Mouse (Mus musculus): ENCODE measurements around the gene Mto1.
A peak's percentile ranks its signal among the peaks of the same experiment; 100 is the strongest.
"Not testable (repeated sequence)": the region's sequence is repeated elsewhere in the genome, so short reads cannot be mapped to it uniquely, and the experiment has no call there.

Mto1 gene

DNA sequence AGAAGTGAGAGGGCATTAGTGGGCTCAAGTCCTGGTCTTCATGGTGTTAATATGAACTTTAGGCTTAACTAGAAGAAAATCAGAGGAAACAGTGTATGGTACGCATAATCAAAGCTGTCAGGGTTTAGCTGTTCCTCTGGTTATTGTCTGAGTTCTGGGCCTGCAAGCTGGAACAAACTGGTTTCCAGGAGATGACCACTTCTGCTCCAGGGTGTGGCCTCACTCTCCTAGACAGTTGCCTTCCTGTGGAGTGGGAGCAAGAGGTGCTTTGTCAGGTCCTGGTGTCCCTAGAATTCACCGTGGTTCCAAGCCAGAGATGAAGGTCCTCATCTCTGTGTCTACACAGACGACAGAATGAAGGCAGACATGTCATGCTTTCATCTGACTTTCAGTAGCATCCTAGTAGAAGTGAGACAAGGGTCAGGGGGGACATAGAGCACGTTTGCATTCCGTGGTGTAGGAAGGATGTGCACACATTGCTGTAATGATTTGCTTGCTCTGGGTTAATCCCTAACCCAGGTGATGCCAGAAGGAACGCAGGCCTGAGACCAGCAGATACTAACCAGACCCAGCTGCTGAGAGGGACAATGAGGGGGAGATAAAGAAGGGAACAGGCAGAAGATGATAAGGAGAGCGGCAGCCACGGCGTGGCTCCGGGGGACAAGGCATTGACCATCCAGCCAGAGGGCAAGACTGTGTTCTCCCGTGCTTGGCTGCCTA, 58.2 kb downstream of the Mto1 start:
- no peak for DNase-seq (ENCODE audit: low spot score in 2 of 2)

DNA sequence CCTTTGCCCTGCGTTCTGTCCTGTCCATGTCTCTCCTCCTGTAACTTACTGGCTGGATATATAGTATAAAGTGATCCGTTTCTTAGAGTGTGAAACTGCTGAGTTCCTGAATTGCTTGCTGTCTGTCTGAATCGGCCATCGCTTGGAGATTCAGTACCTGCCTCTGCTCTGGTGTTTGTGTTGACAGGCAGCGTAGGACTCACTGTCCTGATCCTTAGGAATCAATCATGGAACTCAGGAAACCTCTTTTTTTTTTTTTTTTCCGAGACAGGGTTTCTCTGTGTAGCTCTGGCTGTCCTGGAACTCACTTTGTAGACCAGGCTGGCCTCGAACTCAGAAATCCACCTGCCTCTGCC, 58.7 kb downstream of the Mto1 start:
- no peak for DNase-seq (ENCODE audit: low spot score in 2 of 2)

DNA sequence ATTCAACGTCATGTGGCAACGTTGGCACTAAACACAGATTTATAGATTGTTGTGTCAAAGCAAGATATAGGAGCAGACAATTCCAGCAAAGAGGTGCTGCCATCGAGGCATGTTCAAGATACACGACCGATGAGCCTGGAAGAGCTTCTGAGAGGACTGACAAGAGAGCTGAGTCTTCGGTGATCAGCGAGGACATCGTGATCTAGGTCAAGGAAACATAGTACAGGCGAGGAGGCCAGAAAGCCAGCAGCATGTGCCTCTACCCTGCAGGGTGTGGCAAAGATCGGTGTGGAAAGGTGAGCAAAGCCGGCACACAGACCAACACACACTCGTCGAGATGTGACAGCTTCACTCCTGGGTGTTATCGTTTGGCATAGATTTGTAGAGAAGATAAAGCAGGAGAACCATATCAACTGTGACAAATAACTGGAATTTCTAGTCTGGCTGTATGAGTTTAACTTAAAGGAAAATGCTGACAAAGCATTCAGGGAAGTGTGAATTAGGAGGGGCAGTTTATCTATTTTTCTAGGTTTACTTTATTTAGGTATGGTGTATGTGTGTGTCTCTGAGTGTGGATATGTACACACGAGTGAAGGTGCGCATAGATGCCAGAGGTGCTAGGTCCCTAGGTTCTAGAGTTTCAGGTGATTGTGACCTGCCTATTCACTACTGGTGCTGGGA, 60.2 kb downstream of the Mto1 start:
- DNase-seq (ENCODE audit: low spot score in 2 of 2): no peak

DNA sequence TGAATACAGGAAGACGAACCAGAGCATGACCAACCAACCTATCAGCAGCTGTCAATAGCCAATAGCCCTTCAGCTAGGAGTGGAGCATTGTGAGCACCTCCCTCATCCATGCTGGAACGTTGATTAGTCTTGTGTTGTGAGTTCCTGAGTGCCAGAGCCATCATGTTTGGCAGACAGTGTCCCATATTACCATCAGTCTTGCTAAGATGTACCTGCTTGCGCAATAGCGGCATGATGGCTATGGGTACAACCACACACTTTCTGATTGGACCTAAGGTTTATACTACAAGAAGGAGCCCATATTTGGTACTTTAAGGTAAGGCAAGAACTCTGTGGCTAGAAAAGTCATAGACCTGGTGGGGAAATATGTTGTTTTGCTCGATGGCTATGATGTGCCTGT, 63.7 kb downstream of the Mto1 start:
- no peak for DNase-seq (ENCODE audit: low spot score in 2 of 2)

GRCm38 (mm10) chr9:78513776-78514500, 65.9 kb downstream of the Mto1 start:
- no peak for DNase-seq (ENCODE audit: low spot score in 2 of 2)

DNA sequence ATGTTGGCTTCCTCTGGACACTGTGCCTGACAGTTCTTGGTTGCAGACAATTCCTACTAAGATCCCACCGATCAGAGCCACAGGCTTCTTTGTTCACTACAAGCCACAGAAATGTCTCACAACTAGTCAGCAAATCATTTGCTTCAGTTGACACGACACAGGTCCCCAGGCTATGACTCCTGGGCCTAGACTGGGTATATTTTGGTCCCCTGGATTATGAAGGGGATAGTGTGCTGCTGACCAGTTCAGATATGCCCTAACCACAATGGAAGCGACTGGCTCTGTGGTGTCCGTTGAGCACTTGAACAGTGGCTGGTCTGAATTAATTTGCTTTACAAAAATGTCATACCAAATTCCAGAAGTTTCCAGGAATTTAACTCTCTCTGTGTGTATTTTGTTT, 66.7 kb downstream of the Mto1 start:
- DNase-seq (ENCODE audit: low spot score in 2 of 2): no peak

GRCm38 (mm10) chr9:78516125-78516524, 68.1 kb downstream of the Mto1 start:
- DNase-seq (ENCODE audit: low spot score in 2 of 2): no peak

GRCm38 (mm10) chr9:78517237-78517636, 69.2 kb downstream of the Mto1 start:
- DNase-seq (ENCODE audit: low spot score in 2 of 2): not testable (repeated sequence)

- no peak for DNase-seq (ENCODE audit: low spot score in 2 of 2)
Observed at GRCm38 (mm10) chr9:78520127-78520779, 72.2 kb downstream of the Mto1 start.

DNA sequence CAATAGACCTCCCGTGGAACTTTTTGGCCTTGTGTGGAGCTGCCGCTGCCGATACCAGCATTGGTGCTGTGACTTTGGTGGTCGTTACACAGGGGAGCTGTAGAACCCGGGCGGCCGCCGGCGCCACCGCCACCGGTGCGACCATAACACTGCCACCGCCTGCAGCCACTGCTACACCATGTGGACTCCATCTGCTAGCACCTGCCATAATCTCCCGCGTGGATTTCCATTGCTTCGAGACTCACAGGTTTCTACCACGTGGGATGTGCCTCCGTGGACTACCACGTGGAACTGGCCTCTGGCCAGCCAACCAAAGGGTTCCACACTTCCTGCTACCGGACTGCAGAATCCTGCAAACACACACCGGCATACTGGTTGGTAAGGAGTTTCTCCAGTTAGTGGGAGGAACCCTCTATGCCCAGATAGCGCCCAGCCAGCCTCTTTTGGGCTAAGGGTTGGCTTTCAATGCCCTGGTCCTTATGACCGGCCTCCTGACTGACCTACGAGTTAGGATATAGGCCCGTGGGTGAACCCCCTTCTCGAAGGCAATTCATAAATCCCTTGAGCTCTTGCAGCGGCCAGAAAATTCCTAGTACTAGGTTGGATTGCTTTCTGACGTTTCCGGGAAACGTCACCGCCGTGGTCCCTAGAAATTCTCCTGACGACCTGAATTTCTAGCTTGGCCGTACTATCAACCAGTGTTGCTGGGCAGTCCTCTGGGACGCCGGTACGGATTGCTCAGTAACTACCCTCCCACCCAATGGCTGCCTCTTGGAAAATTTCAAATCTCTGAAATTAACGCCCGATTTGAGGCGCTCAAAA, 73.0 kb downstream of the Mto1 start:
- peak in 1 of 2 experiments; percentile 12 for DNase-seq (ENCODE audit: low spot score in 2 of 2)

- DNase-seq (ENCODE audit: low spot score in 2 of 2): peak; percentile 50 to 58
Observed at GRCm38 (mm10) chr9:78521689-78522088, 73.7 kb downstream of the Mto1 start.
